Mouse (Mus musculus) testis, adult 2 months (tissue): ENCODE data around the gene Dera.

Experiments used
- CTCF ChIP-seq: fragments of 200-500 bp; IDR thresholded peaks from 2 replicates; pipeline ENCODE4 v1.5.1; 2012; ENCODE audit warnings: low read depth, mild to moderate bottlenecking, inconsistent platforms, low read length, moderate library complexity; ENCODE audit not compliant: control insufficient read depth, insufficient read depth, insufficient replicate concordance
- POLR2A ChIP-seq: fragments of 200-500 bp; IDR thresholded peaks from 2 replicates; pipeline ENCODE4 v1.6.1; 2012; ENCODE audit warnings: low read depth, mild to moderate bottlenecking, inconsistent platforms, low read length, moderate library complexity; ENCODE audit not compliant: control insufficient read depth

GRCm38 (mm10) chr6:137764572-137765210 lies 10.3 kb downstream of the Dera start:
- TF ChIP-seq POLR2A = no peak
- no peak for TF ChIP-seq CTCF
